Mouse (Mus musculus) MEL (cell line): ENCODE measurements at regions not wholly inside any gene's neighbourhood (a gene's known extent, or its start where the extent isn't known, plus 50 kb on each side); places are given as distances from the start of the nearest gene placed in this dataset.

Experiments used
- BHLHE40 ChIP-seq: IDR thresholded peaks from 2 replicates; pipeline ENCODE4 v1.6.1; 2012; ENCODE audit warnings: low read depth, mild to moderate bottlenecking, inconsistent platforms, low read length, improper control_type of control experiment, borderline replicate concordance
- CTCF ChIP-seq, 3 experiments: IDR thresholded peaks in 2 of 3; conservative IDR thresholded peaks in 1 of 3; 2 replicates each; pipeline ENCODE4 v1.5.1; 2011 to 2012; ENCODE audit warnings: low read length in 3 of 3, low read depth in 2 of 3, mild to moderate bottlenecking in 2 of 3, improper control_type of control experiment in 1 of 3, inconsistent platforms in 1 of 3, mixed read lengths in 1 of 3, moderate library complexity in 1 of 3; ENCODE audit not compliant: control insufficient read depth in 1 of 3, insufficient read depth in 1 of 3, poor library complexity in 1 of 3, severe bottlenecking in 1 of 3
- EP300 ChIP-seq, 2 experiments: IDR thresholded peaks; 2 replicates each; pipeline ENCODE4 v1.6.1; 2011; ENCODE audit warnings: improper control_type of control experiment in 2 of 2, low read length in 2 of 2, low read depth in 1 of 2, mild to moderate bottlenecking in 1 of 2
- GABPA ChIP-seq: IDR thresholded peaks from 2 replicates; pipeline ENCODE4 v1.6.1; 2012; ENCODE audit warnings: low read depth, mild to moderate bottlenecking, inconsistent platforms, low read length, improper control_type of control experiment, moderate library complexity
- MAX ChIP-seq: IDR thresholded peaks from 2 replicates; pipeline ENCODE4 v1.6.1; 2011; ENCODE audit warnings: low read length, improper control_type of control experiment
- MYB ChIP-seq: IDR thresholded peaks from 2 replicates; pipeline ENCODE4 v1.6.1; 2011; ENCODE audit warnings: mild to moderate bottlenecking, low read depth, low read length, improper control_type of control experiment
- POLR2A ChIP-seq, 2 experiments: IDR thresholded peaks; 2 replicates each; pipeline ENCODE4 v1.6.1; 2011 to 2012; ENCODE audit warnings: low read length in 2 of 2, mild to moderate bottlenecking in 2 of 2, control low read depth in 1 of 2, improper control_type of control experiment in 1 of 2, low read depth in 1 of 2, moderate library complexity in 1 of 2; ENCODE audit not compliant: control insufficient read depth in 1 of 2, insufficient read depth in 1 of 2, poor library complexity in 1 of 2
- RAD21 ChIP-seq: IDR thresholded peaks from 2 replicates; pipeline ENCODE4 v1.6.1; 2011; ENCODE audit warnings: mild to moderate bottlenecking, low read depth, low read length, improper control_type of control experiment
- TBP ChIP-seq: IDR thresholded peaks from 2 replicates; pipeline ENCODE4 v1.8.0; 2011; ENCODE audit warnings: low read depth, low read length, improper control_type of control experiment
- UBTF ChIP-seq: IDR thresholded peaks from 2 replicates; pipeline ENCODE4 v1.6.1; 2012; ENCODE audit warnings: low read depth, mild to moderate bottlenecking, inconsistent platforms, low read length, improper control_type of control experiment, moderate library complexity, borderline replicate concordance; ENCODE audit not compliant: insufficient read depth
- USF1 ChIP-seq: IDR thresholded peaks from 2 replicates; pipeline ENCODE4 v1.6.1; 2014; ENCODE audit warnings: low read depth, mild to moderate bottlenecking, inconsistent platforms, low read length, improper control_type of control experiment, moderate library complexity

- TF ChIP-seq CTCF (IDR thresholded peaks at IDR 0.05 in 2 of 3, conservative IDR thresholded peaks at IDR 0.05 in 1 of 3; ENCODE audit: control insufficient read depth in 1 of 3, insufficient read depth in 1 of 3, low read depth in 2 of 3, low read length in 3 of 3, poor library complexity in 1 of 3, severe bottlenecking in 1 of 3) = no peak
- no peak for TF ChIP-seq POLR2A (IDR thresholded peaks at IDR 0.05; ENCODE audit: control insufficient read depth in 1 of 2, insufficient read depth in 1 of 2, low read depth in 1 of 2, low read length in 2 of 2, poor library complexity in 1 of 2)
- no peak for TF ChIP-seq EP300 (IDR thresholded peaks at IDR 0.05; ENCODE audit: low read depth in 1 of 2, low read length in 2 of 2)
- TF ChIP-seq TBP = no peak
- TF ChIP-seq BHLHE40 = no peak
- no peak for TF ChIP-seq RAD21
- no peak for TF ChIP-seq USF1
- no peak for TF ChIP-seq MYB
- TF ChIP-seq GABPA = no peak
- TF ChIP-seq MAX = no peak
- no peak for TF ChIP-seq UBTF
Measured at GRCm38 (mm10) chr9:97188616-97189330, 77.8 kb upstream of the Slc25a36 start.
